Mouse (Mus musculus): ENCODE results near the gene Prkce. TPM values are rescaled to one million over a fixed set of nuclear protein-coding genes. Genes with fewer than 3 reads are reported as not detected.

The Prkce gene
- total RNA-seq, 4 experiments from 2014 or later: 24.0 to 30.1 (median 27.4) TPM

GRCm38 (mm10) chr17:86302266-86302665, 134.7 kb downstream of the Prkce start:
- DNase-seq (ENCODE audit: low spot score): peak; percentile 69

GRCm38 (mm10) chr17:86302861-86303331, 135.3 kb downstream of the Prkce start:
- peak; percentile 67 for DNase-seq (ENCODE audit: low spot score)

- no peak for DNase-seq (ENCODE audit: low spot score)
Measured at GRCm38 (mm10) chr17:86303401-86304243, 136.0 kb downstream of the Prkce start.

GRCm38 (mm10) chr17:86304923-86305630, 137.5 kb downstream of the Prkce start:
- no peak for DNase-seq (ENCODE audit: low spot score)

GRCm38 (mm10) chr17:86306161-86306560, 138.6 kb downstream of the Prkce start:
- no peak for DNase-seq (ENCODE audit: low spot score)

- DNase-seq (ENCODE audit: low spot score): peak; percentile 68
Measured at GRCm38 (mm10) chr17:86313413-86314139, 146.0 kb downstream of the Prkce start.

GRCm38 (mm10) chr17:86315874-86316273, 148.3 kb downstream of the Prkce start:
- no peak for DNase-seq (ENCODE audit: low spot score)

- no peak for DNase-seq (ENCODE audit: low spot score)
Measured at GRCm38 (mm10) chr17:86316771-86317170, 149.2 kb downstream of the Prkce start.

- DNase-seq (ENCODE audit: low spot score): no peak
Measured at GRCm38 (mm10) chr17:86317197-86317596, 149.6 kb downstream of the Prkce start.

- no peak for DNase-seq (ENCODE audit: low spot score)
Measured at GRCm38 (mm10) chr17:86319967-86320602, 152.5 kb downstream of the Prkce start.

GRCm38 (mm10) chr17:86322840-86323239, 155.3 kb downstream of the Prkce start:
- no peak for DNase-seq (ENCODE audit: low spot score)

- no peak for DNase-seq (ENCODE audit: low spot score)
Measured at GRCm38 (mm10) chr17:86323310-86323709, 155.7 kb downstream of the Prkce start.

GRCm38 (mm10) chr17:86323909-86324686, 156.5 kb downstream of the Prkce start:
- no peak for DNase-seq (ENCODE audit: low spot score)

- no peak for DNase-seq (ENCODE audit: low spot score)
Measured at GRCm38 (mm10) chr17:86324756-86325155, 157.2 kb downstream of the Prkce start.

GRCm38 (mm10) chr17:86325317-86325716, 157.7 kb downstream of the Prkce start:
- DNase-seq (ENCODE audit: low spot score): no peak

GRCm38 (mm10) chr17:86327958-86328357, 160.4 kb downstream of the Prkce start:
- DNase-seq (ENCODE audit: low spot score): no peak

GRCm38 (mm10) chr17:86329273-86330075, 161.9 kb downstream of the Prkce start:
- no peak for DNase-seq (ENCODE audit: low spot score)

- no peak for DNase-seq (ENCODE audit: low spot score)
Measured at GRCm38 (mm10) chr17:86330076-86330955, 162.7 kb downstream of the Prkce start.

GRCm38 (mm10) chr17:86331835-86332234, 164.2 kb downstream of the Prkce start:
- DNase-seq (ENCODE audit: low spot score): no peak

Data from heart, adult 8-10 months (tissue).